Mouse (Mus musculus) liver, embryonic 11.5 days (tissue): ENCODE data around the gene Mto1. TPM values are rescaled to one million over a fixed set of nuclear protein-coding genes. Genes with fewer than 3 reads are reported as not detected.
A peak's percentile ranks its signal among the peaks of the same experiment; 100 is the strongest.

ENCODE experiments used
- ATAC-seq: fragments of 200-750 bp; cut with Nextera tagmentation; replicated peaks from 2 replicates; pipeline ENCODE4 v1.8.0; 2017; ENCODE audit warnings: moderate number of reproducible peaks, mild to moderate bottlenecking, moderate TSS enrichment, moderate library complexity; ENCODE audit not compliant: low FRiP score
- DNase-seq: peaks from one replicate; pipeline ENCODE4 v3.0.0-alpha.2; 2017; ENCODE audit warnings: low spot score
- H3K27ac ChIP-seq: fragments of 300-500 bp; sonication (generic); 2 replicates; pipeline ENCODE4 v1.5.1; 2014; ENCODE audit warnings: mild to moderate bottlenecking, low read depth, low read length, control low read depth
- H3K27me3 ChIP-seq: fragments of 300-500 bp; sonication (generic); replicated peaks from 2 replicates; pipeline ENCODE4 v1.6.1; 2014; ENCODE audit warnings: low read length, mixed read lengths; ENCODE audit not compliant: control insufficient read depth, insufficient read depth
- H3K36me3 ChIP-seq: fragments of 300-500 bp; sonication (generic); 2 replicates; pipeline ENCODE4 v1.6.1; 2014; ENCODE audit warnings: mild to moderate bottlenecking, low read length, moderate library complexity, mixed read lengths; ENCODE audit not compliant: control insufficient read depth, insufficient read depth
- H3K4me1 ChIP-seq: fragments of 300-500 bp; sonication (generic); replicated peaks from 2 replicates; pipeline ENCODE4 v1.6.1; 2014; ENCODE audit warnings: low read length, mixed read lengths; ENCODE audit not compliant: control insufficient read depth, insufficient read depth
- H3K4me2 ChIP-seq: fragments of 300-500 bp; sonication (generic); 2 replicates; pipeline ENCODE4 v1.6.1; 2014; ENCODE audit warnings: mild to moderate bottlenecking, control low read depth, moderate library complexity
- H3K4me3 ChIP-seq: fragments of 300-500 bp; sonication (generic); 2 replicates; pipeline ENCODE4 v1.5.1; 2014; ENCODE audit warnings: low read depth, low read length, control low read depth
- H3K9ac ChIP-seq: fragments of 300-500 bp; sonication (generic); 2 replicates; pipeline ENCODE4 v1.6.1; 2014; ENCODE audit warnings: low read depth, low read length, control low read depth
- H3K9me3 ChIP-seq: fragments of 300-500 bp; sonication (generic); 2 replicates; pipeline ENCODE4 v1.6.1; 2016; ENCODE audit warnings: low read length, inconsistent platforms, mixed read lengths; ENCODE audit not compliant: control insufficient read depth
- WGBS: fragments of 180-500 bp; shearing (Covaris S2); extraction: QIAGEN DNeasy Blood & Tissue Kit; methylation state at CpG from one replicate; pipeline ENCODE4 v1.1.7; 2014; 5-methylcytosine and 5-hydroxymethylcytosine counted together
- polyA plus RNA-seq: library from polyadenylated mRNA; unstranded; fragments of >200 nt; fragmentation: Nextera tagmentation; extraction: Ambion mirVana; gene quantifications from 2 replicates; pipeline ENCODE4 v1.2.1, GENCODE M21; 2014

The Mto1 gene
- polyA plus RNA-seq, 1 experiment from 2014 or later: 43.0 TPM

GRCm38 (mm10) chr9:78488890-78489420 is 40.9 kb downstream of the Mto1 start, which contains the start of gene Eef1a1:
Gene Eef1a1, minus strand, starts transcription at chr9:78489151.
- 3% methylated on average over 17 of the region's 20 CpGs for WGBS
- DNase-seq (peak; percentile 51), ATAC-seq (peak; percentile 42; the same call in 1 of the 2 replicates)
- peak within 1 kb of the TSS; percentile 43 for H3K4me3 ChIP-seq
- no peak within 1 kb of the TSS for H3K27ac ChIP-seq
- peak within 1 kb of the TSS; percentile 50; the same call in 1 of the 2 replicates for H3K9ac ChIP-seq
- H3K27me3 ChIP-seq: no peaks in the 10 kb centered on the region
- H3K36me3 ChIP-seq: no peaks in the 10 kb centered on the region
- peak within 1 kb of the TSS; percentile 66 for H3K4me2 ChIP-seq
- H3K9me3 ChIP-seq: no peaks in the 10 kb centered on the region
- H3K4me1 ChIP-seq: no peaks in the 10 kb centered on the region

- H3K4me1 ChIP-seq: no peaks in the 10 kb centered on the region
- H3K27me3 ChIP-seq: no peaks in the 10 kb centered on the region
- no peak overlapping the region for H3K4me2 ChIP-seq
- H3K9me3 ChIP-seq: no peaks in the 10 kb centered on the region
- H3K27ac ChIP-seq: no peak overlapping the region
- ATAC-seq: no peak
- H3K36me3 ChIP-seq: no peaks in the 10 kb centered on the region
- no peak overlapping the region for H3K9ac ChIP-seq
- H3K4me3 ChIP-seq: no peak overlapping the region
- WGBS: 69% methylated on average over 3 of the region's 3 CpGs
- no peak for DNase-seq
These were observed 43.2 kb downstream of the Mto1 start for GRCm38 (mm10) chr9:78491169-78491568.

GRCm38 (mm10) chr9:78492254-78492653 is 44.2 kb downstream of the Mto1 start:
- ATAC-seq (no peak; the same call in 1 of the 2 replicates), DNase-seq (no peak)
- no peak overlapping the region for H3K27ac ChIP-seq
- WGBS: 84% methylated on average over 3 of the region's 3 CpGs
- no peak overlapping the region for H3K4me2 ChIP-seq
- H3K9ac ChIP-seq: no peak overlapping the region
- H3K4me3 ChIP-seq: no peak overlapping the region
- no peaks in the 10 kb centered on the region for H3K36me3 ChIP-seq
- no peaks in the 10 kb centered on the region for H3K9me3 ChIP-seq
- H3K27me3 ChIP-seq: no peaks in the 10 kb centered on the region
- no peaks in the 10 kb centered on the region for H3K4me1 ChIP-seq

GRCm38 (mm10) chr9:78493171-78493570 is 45.2 kb downstream of the Mto1 start:
- Histone ChIP-seq H3K36me3 (no peaks in the 10 kb centered on the region), H3K4me1 (no peaks in the 10 kb centered on the region), H3K9me3 (no peaks in the 10 kb centered on the region), H3K27ac (no peak overlapping the region), H3K4me2 (no peak overlapping the region), H3K4me3 (no peak overlapping the region), H3K9ac (no peak overlapping the region), H3K27me3 (no peaks in the 10 kb centered on the region)
- ATAC-seq: no peak
- DNase-seq: no peak
- WGBS: 86% methylated on average over 7 of the region's 7 CpGs

- Histone ChIP-seq H3K27me3 (no peaks in the 10 kb centered on the region), H3K4me3 (no peak overlapping the region), H3K9me3 (no peaks in the 10 kb centered on the region), H3K36me3 (no peaks in the 10 kb centered on the region), H3K4me2 (no peak overlapping the region), H3K27ac (no peak overlapping the region), H3K9ac (no peak overlapping the region), H3K4me1 (0 out of 2 replicates have a peak, but pooled peaks cover 4% of the 10 kb centered on the region)
- DNase-seq (no peak), ATAC-seq (no peak)
- 58% methylated on average over 3 of the region's 3 CpGs for WGBS
These were observed 52.4 kb downstream of the Mto1 start for GRCm38 (mm10) chr9:78500386-78500785.

GRCm38 (mm10) chr9:78501284-78501683 is 53.3 kb downstream of the Mto1 start:
- Histone ChIP-seq H3K4me2 (no peak overlapping the region), H3K27ac (no peak overlapping the region), H3K36me3 (no peaks in the 10 kb centered on the region), H3K4me3 (no peak overlapping the region), H3K9me3 (no peaks in the 10 kb centered on the region), H3K9ac (no peak overlapping the region), H3K27me3 (no peaks in the 10 kb centered on the region), H3K4me1 (peaks cover 9% of the 10 kb centered on the region)
- ATAC-seq: no peak
- no peak for DNase-seq
- WGBS: 91% methylated on average over 4 of the region's 4 CpGs

- ATAC-seq: no peak
- Histone ChIP-seq H3K27ac (no peak overlapping the region), H3K4me2 (no peak overlapping the region)
These were observed 55.4 kb downstream of the Mto1 start for GRCm38 (mm10) chr9:78503223-78504079.

GRCm38 (mm10) chr9:78504133-78504532 is 56.1 kb downstream of the Mto1 start:
- H3K4me2 ChIP-seq: no peak overlapping the region
- no peak overlapping the region for H3K9ac ChIP-seq
- H3K4me3 ChIP-seq: no peak overlapping the region
- ATAC-seq (no peak), DNase-seq (no peak)
- H3K27me3 ChIP-seq: no peaks in the 10 kb centered on the region
- no peak overlapping the region for H3K27ac ChIP-seq
- H3K9me3 ChIP-seq: no peaks in the 10 kb centered on the region
- 66% methylated on average over 4 of the region's 4 CpGs for WGBS
- H3K4me1 ChIP-seq: peaks cover 14% of the 10 kb centered on the region
- no peaks in the 10 kb centered on the region for H3K36me3 ChIP-seq

More at GRCm38 (mm10) chr9:78503223-78504079, 55.4 kb downstream of the Mto1 start:
- Histone ChIP-seq H3K4me3 (no peak overlapping the region), H3K36me3 (no peaks in the 10 kb centered on the region), H3K27me3 (no peaks in the 10 kb centered on the region), H3K4me1 (peaks cover 14% of the 10 kb centered on the region), H3K9me3 (no peaks in the 10 kb centered on the region), H3K9ac (no peak overlapping the region)
- 16% methylated on average over 6 of the region's 6 CpGs for WGBS
- no peak for DNase-seq
